Comparison of ENCODE assay signal across 8 mouse cellular contexts in the genomic region with DNA sequence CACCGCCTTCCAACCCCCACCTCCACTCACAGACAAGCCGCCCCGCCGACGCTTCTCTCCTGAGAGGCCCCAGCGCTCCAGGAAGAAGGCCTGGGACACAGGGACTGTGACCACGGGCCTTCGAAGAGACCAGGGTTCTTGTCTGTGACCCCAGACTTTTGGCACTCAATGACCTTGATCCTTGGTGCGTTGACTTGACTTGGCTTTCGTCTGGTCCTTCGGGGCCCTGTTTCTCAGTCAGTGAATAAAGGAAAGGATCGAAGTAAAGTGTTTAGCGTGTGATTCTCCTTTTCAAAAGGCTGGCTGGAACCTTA.
DNase-seq lines count a peak whose midpoint lies in the region; ATAC-seq and TF ChIP-seq lines count a peak whose summit lies in the region.

No protein-coding gene starts in this region.

- ATAC-seq in liver, embryonic 15.5 days (ENCODE audit: insufficient read depth), result no peak
- no peak for ATAC-seq in megakaryocyte-erythroid progenitor cell, adult 5-6 weeks (replicated peaks; ENCODE audit: low FRiP score, low TSS enrichment, poor library complexity, severe bottlenecking)

- no peaks in the 10 kb centered on the region for H3K9me3 ChIP-seq in liver, embryonic 15.5 days (replicated peaks)

- H3K27ac ChIP-seq in thymus, adult 2 months (ENCODE audit: control insufficient read depth, insufficient read depth, low read length), result peak overlapping the region; percentile 94
- peak overlapping the region; percentile 79; the same call in 1 of the 2 replicates for H3K27ac ChIP-seq in liver, embryonic 15.5 days (replicated peaks)

- H3K9ac ChIP-seq in liver, embryonic 15.5 days, result no peak overlapping the region

- 6% methylated on average over 13 of the region's 13 CpGs for WGBS in thymus, adult 2 months
- WGBS in liver, embryonic 15.5 days (ENCODE audit: insufficient replicate concordance), result 6% methylated on average over 11 of the region's 13 CpGs

- peak; percentile 28 for DNase-seq in gastrocnemius, postnatal 10 days
- no peak for DNase-seq in gastrocnemius, adult 8-10 months (ENCODE audit: low spot score in 2 of 2)
- no peak for DNase-seq in thymus, adult 2 months
- DNase-seq in thymus, postnatal 25 days, result no peak
- DNase-seq in left cerebral cortex, adult 18-20 months (ENCODE audit: low spot score in 2 of 2), result no peak
- no peak for DNase-seq in cerebellum, adult 9-10 months

- TF ChIP-seq CTCF in thymus, adult 2 months (IDR thresholded peaks at IDR 0.05; ENCODE audit: borderline replicate concordance, control insufficient read depth, extremely low read depth, insufficient read depth, low read length, poor library complexity), result no peak

- H3K4me1 ChIP-seq in thymus, adult 2 months (replicated peaks; ENCODE audit: control insufficient read depth, insufficient read depth, low read length), result peaks cover 25% of the 10 kb centered on the region
- peaks cover 65% of the 10 kb centered on the region for H3K4me1 ChIP-seq in liver, embryonic 15.5 days (replicated peaks)

- peak overlapping the region; percentile 84 for H3K4me2 ChIP-seq in liver, embryonic 15.5 days

- peak overlapping the region; percentile 88 for H3K4me3 ChIP-seq in thymus, adult 2 months (ENCODE audit: control insufficient read depth, insufficient read depth, low read length)
- peak overlapping the region; percentile 61 for H3K4me3 ChIP-seq in liver, embryonic 15.5 days (replicated peaks)

- no peaks in the 10 kb centered on the region for H3K27me3 ChIP-seq in thymus, adult 2 months (ENCODE audit: control insufficient read depth, insufficient read depth, low read length)
- peaks cover 100% of the 10 kb centered on the region for H3K27me3 ChIP-seq in liver, embryonic 15.5 days

- no peak for TF ChIP-seq POLR2A in thymus, adult 2 months (IDR thresholded peaks at IDR 0.05; ENCODE audit: control insufficient read depth, extremely low read depth, insufficient read depth, low read length, poor library complexity)

- no peaks in the 10 kb centered on the region for H3K36me3 ChIP-seq in thymus, adult 2 months (ENCODE audit: control insufficient read depth, insufficient read depth, low read length)
- no peaks in the 10 kb centered on the region for H3K36me3 ChIP-seq in liver, embryonic 15.5 days (replicated peaks)
